Mouse (Mus musculus): ENCODE measurements at regions not wholly inside any gene's neighbourhood (a gene's known extent, or its start where the extent isn't known, plus 50 kb on each side); places are given as distances from the start of the nearest gene placed in this dataset.
A peak's percentile ranks its signal among the peaks of the same experiment; 100 is the strongest.

- Histone ChIP-seq H3K4me3 (ENCODE audit: low read depth, low read length) (no peak overlapping the region), H3K27me3 (ENCODE audit: control insufficient read depth, insufficient read depth, low read length) (no peaks in the 10 kb centered on the region), H3K4me2 (replicated peaks; ENCODE audit: low read depth, low read length) (no peak overlapping the region), H3K36me3 (ENCODE audit: control insufficient read depth, insufficient read depth, low read length) (no peaks in the 10 kb centered on the region), H3K4me1 (replicated peaks; ENCODE audit: control insufficient read depth, insufficient read depth, low read length) (no peaks in the 10 kb centered on the region), H3K9me3 (ENCODE audit: control insufficient read depth, low read length) (no peaks in the 10 kb centered on the region), H3K9ac (ENCODE audit: low read depth, low read length) (no peak overlapping the region), H3K27ac (ENCODE audit: low read depth, low read length) (0 out of 2 replicates have a peak overlapping the region, but pooled peaks have one; percentile 45)
- DNase-seq (ENCODE audit: low spot score) (peak; percentile 57), ATAC-seq (ENCODE audit: low FRiP score) (peak; percentile 94)
- WGBS, result 17% methylated on average over 6 of the region's 6 CpGs
Measured at GRCm38 (mm10) chr4:97465932-97466666, 283.1 kb upstream of the Gm10192 start.

GRCm38 (mm10) chr4:97465517-97465916 is 282.6 kb upstream of the Gm10192 start:
- H3K27ac ChIP-seq (ENCODE audit: low read depth, low read length), result 0 out of 2 replicates have a peak overlapping the region, but pooled peaks have one; percentile 45
- H3K9ac ChIP-seq (ENCODE audit: low read depth, low read length), result no peak overlapping the region
- no peaks in the 10 kb centered on the region for H3K36me3 ChIP-seq (ENCODE audit: control insufficient read depth, insufficient read depth, low read length)
- no peak overlapping the region for H3K4me2 ChIP-seq (replicated peaks; ENCODE audit: low read depth, low read length)
- DNase-seq (ENCODE audit: low spot score) (no peak), ATAC-seq (ENCODE audit: low FRiP score) (peak; percentile 30; the same call in 1 of the 2 replicates)
- H3K4me3 ChIP-seq (ENCODE audit: low read depth, low read length), result no peak overlapping the region
- no peaks in the 10 kb centered on the region for H3K4me1 ChIP-seq (replicated peaks; ENCODE audit: control insufficient read depth, insufficient read depth, low read length)
- H3K27me3 ChIP-seq (ENCODE audit: control insufficient read depth, insufficient read depth, low read length), result no peaks in the 10 kb centered on the region
- H3K9me3 ChIP-seq (ENCODE audit: control insufficient read depth, low read length), result no peaks in the 10 kb centered on the region

- no peaks in the 10 kb centered on the region for H3K9me3 ChIP-seq (ENCODE audit: control insufficient read depth, low read length)
- H3K27ac ChIP-seq (ENCODE audit: low read depth, low read length), result no peak overlapping the region
- no peaks in the 10 kb centered on the region for H3K4me1 ChIP-seq (replicated peaks; ENCODE audit: control insufficient read depth, insufficient read depth, low read length)
- no peak overlapping the region for H3K9ac ChIP-seq (ENCODE audit: low read depth, low read length)
- no peaks in the 10 kb centered on the region for H3K36me3 ChIP-seq (ENCODE audit: control insufficient read depth, insufficient read depth, low read length)
- ATAC-seq (ENCODE audit: low FRiP score), result no peak
- no peaks in the 10 kb centered on the region for H3K27me3 ChIP-seq (ENCODE audit: control insufficient read depth, insufficient read depth, low read length)
- no peak overlapping the region for H3K4me3 ChIP-seq (ENCODE audit: low read depth, low read length)
- 94% methylated on average over 1 of the region's 1 CpGs for WGBS
- no peak overlapping the region for H3K4me2 ChIP-seq (replicated peaks; ENCODE audit: low read depth, low read length)
- no peak for DNase-seq (ENCODE audit: low spot score)
Measured at GRCm38 (mm10) chr4:97461177-97461576, 278.2 kb upstream of the Gm10192 start.

- ATAC-seq (ENCODE audit: low FRiP score) (no peak), DNase-seq (ENCODE audit: low spot score) (no peak)
Measured at GRCm38 (mm10) chr4:97439288-97440029, 256.5 kb upstream of the Gm10192 start.

GRCm38 (mm10) chr4:97432681-97433080 is 249.7 kb upstream of the Gm10192 start:
- Histone ChIP-seq H3K27ac (ENCODE audit: low read depth, low read length) (no peak overlapping the region), H3K4me3 (ENCODE audit: low read depth, low read length) (no peak overlapping the region), H3K4me1 (replicated peaks; ENCODE audit: control insufficient read depth, insufficient read depth, low read length) (no peaks in the 10 kb centered on the region), H3K9ac (ENCODE audit: low read depth, low read length) (no peak overlapping the region), H3K36me3 (ENCODE audit: control insufficient read depth, insufficient read depth, low read length) (no peaks in the 10 kb centered on the region), H3K27me3 (ENCODE audit: control insufficient read depth, insufficient read depth, low read length) (no peaks in the 10 kb centered on the region), H3K4me2 (replicated peaks; ENCODE audit: low read depth, low read length) (no peak overlapping the region), H3K9me3 (ENCODE audit: control insufficient read depth, low read length) (no peaks in the 10 kb centered on the region)
- 79% methylated on average over 1 of the region's 1 CpGs for WGBS
- no peak for ATAC-seq (ENCODE audit: low FRiP score)
- DNase-seq (ENCODE audit: low spot score), result no peak

More at GRCm38 (mm10) chr4:97439288-97440029, 256.5 kb upstream of the Gm10192 start:
- no peaks in the 10 kb centered on the region for H3K9me3 ChIP-seq (ENCODE audit: control insufficient read depth, low read length)
- no peak overlapping the region for H3K4me3 ChIP-seq (ENCODE audit: low read depth, low read length)
- H3K27me3 ChIP-seq (ENCODE audit: control insufficient read depth, insufficient read depth, low read length), result no peaks in the 10 kb centered on the region
- no peak overlapping the region for H3K27ac ChIP-seq (ENCODE audit: low read depth, low read length)
- H3K9ac ChIP-seq (ENCODE audit: low read depth, low read length), result no peak overlapping the region
- H3K4me2 ChIP-seq (replicated peaks; ENCODE audit: low read depth, low read length), result no peak overlapping the region
- WGBS, result 72% methylated on average over 5 of the region's 5 CpGs
- no peaks in the 10 kb centered on the region for H3K36me3 ChIP-seq (ENCODE audit: control insufficient read depth, insufficient read depth, low read length)
- H3K4me1 ChIP-seq (replicated peaks; ENCODE audit: control insufficient read depth, insufficient read depth, low read length), result no peaks in the 10 kb centered on the region

- 91% methylated on average over 1 of the region's 1 CpGs for WGBS
- no peak overlapping the region for H3K9ac ChIP-seq (ENCODE audit: low read depth, low read length)
- no peak overlapping the region for H3K27ac ChIP-seq (ENCODE audit: low read depth, low read length)
- DNase-seq (ENCODE audit: low spot score) (no peak), ATAC-seq (ENCODE audit: low FRiP score) (no peak)
- H3K27me3 ChIP-seq (ENCODE audit: control insufficient read depth, insufficient read depth, low read length), result no peaks in the 10 kb centered on the region
- H3K36me3 ChIP-seq (ENCODE audit: control insufficient read depth, insufficient read depth, low read length), result no peaks in the 10 kb centered on the region
- no peaks in the 10 kb centered on the region for H3K4me1 ChIP-seq (replicated peaks; ENCODE audit: control insufficient read depth, insufficient read depth, low read length)
- H3K9me3 ChIP-seq (ENCODE audit: control insufficient read depth, low read length), result no peaks in the 10 kb centered on the region
- H3K4me3 ChIP-seq (ENCODE audit: low read depth, low read length), result no peak overlapping the region
- H3K4me2 ChIP-seq (replicated peaks; ENCODE audit: low read depth, low read length), result no peak overlapping the region
Measured at GRCm38 (mm10) chr4:97432094-97432493, 249.1 kb upstream of the Gm10192 start.

- no peak for ATAC-seq (ENCODE audit: low FRiP score)
- Histone ChIP-seq H3K27me3 (ENCODE audit: control insufficient read depth, insufficient read depth, low read length) (no peaks in the 10 kb centered on the region), H3K36me3 (ENCODE audit: control insufficient read depth, insufficient read depth, low read length) (no peaks in the 10 kb centered on the region)
Measured at GRCm38 (mm10) chr4:97431239-97431638, 248.3 kb upstream of the Gm10192 start.

GRCm38 (mm10) chr4:97419845-97420244 is 236.9 kb upstream of the Gm10192 start:
- no peaks in the 10 kb centered on the region for H3K4me1 ChIP-seq (replicated peaks; ENCODE audit: control insufficient read depth, insufficient read depth, low read length)
- H3K27me3 ChIP-seq (ENCODE audit: control insufficient read depth, insufficient read depth, low read length), result no peaks in the 10 kb centered on the region
- no peak overlapping the region for H3K4me3 ChIP-seq (ENCODE audit: low read depth, low read length)
- 100% methylated on average over 1 of the region's 1 CpGs for WGBS
- H3K9me3 ChIP-seq (ENCODE audit: control insufficient read depth, low read length), result no peaks in the 10 kb centered on the region
- H3K36me3 ChIP-seq (ENCODE audit: control insufficient read depth, insufficient read depth, low read length), result no peaks in the 10 kb centered on the region
- H3K4me2 ChIP-seq (replicated peaks; ENCODE audit: low read depth, low read length), result no peak overlapping the region
- ATAC-seq (ENCODE audit: low FRiP score) (no peak), DNase-seq (ENCODE audit: low spot score) (no peak)
- no peak overlapping the region for H3K27ac ChIP-seq (ENCODE audit: low read depth, low read length)
- H3K9ac ChIP-seq (ENCODE audit: low read depth, low read length), result no peak overlapping the region

More at GRCm38 (mm10) chr4:97431239-97431638, 248.3 kb upstream of the Gm10192 start:
- Histone ChIP-seq H3K27ac (ENCODE audit: low read depth, low read length) (no peak overlapping the region), H3K4me3 (ENCODE audit: low read depth, low read length) (no peak overlapping the region), H3K9ac (ENCODE audit: low read depth, low read length) (no peak overlapping the region), H3K4me1 (replicated peaks; ENCODE audit: control insufficient read depth, insufficient read depth, low read length) (no peaks in the 10 kb centered on the region), H3K9me3 (ENCODE audit: control insufficient read depth, low read length) (no peaks in the 10 kb centered on the region), H3K4me2 (replicated peaks; ENCODE audit: low read depth, low read length) (no peak overlapping the region)
- 60% methylated on average over 2 of the region's 2 CpGs for WGBS
- peak; percentile 16 for DNase-seq (ENCODE audit: low spot score)

GRCm38 (mm10) chr4:97418616-97419015 is 235.7 kb upstream of the Gm10192 start:
- H3K4me1 ChIP-seq (replicated peaks; ENCODE audit: control insufficient read depth, insufficient read depth, low read length), result no peaks in the 10 kb centered on the region
- H3K4me3 ChIP-seq (ENCODE audit: low read depth, low read length), result no peak overlapping the region
- H3K36me3 ChIP-seq (ENCODE audit: control insufficient read depth, insufficient read depth, low read length), result no peaks in the 10 kb centered on the region
- no peak overlapping the region for H3K4me2 ChIP-seq (replicated peaks; ENCODE audit: low read depth, low read length)
- H3K27ac ChIP-seq (ENCODE audit: low read depth, low read length), result no peak overlapping the region
- H3K27me3 ChIP-seq (ENCODE audit: control insufficient read depth, insufficient read depth, low read length), result no peaks in the 10 kb centered on the region
- no peaks in the 10 kb centered on the region for H3K9me3 ChIP-seq (ENCODE audit: control insufficient read depth, low read length)
- WGBS, result 10% methylated on average over 5 of the region's 5 CpGs
- H3K9ac ChIP-seq (ENCODE audit: low read depth, low read length), result no peak overlapping the region
- DNase-seq (ENCODE audit: low spot score) (peak; percentile 54), ATAC-seq (ENCODE audit: low FRiP score) (peak; percentile 82)
